Mouse (Mus musculus) bone marrow macrophage, adult 2 months (primary cell): ENCODE data around the gene Calcb.

Experiments
- CTCF ChIP-seq: IDR thresholded peaks from 2 replicates; pipeline ENCODE4 v1.5.1; 2012; ENCODE audit warnings: low read depth, mild to moderate bottlenecking, low read length, moderate library complexity
- POLR2A ChIP-seq: IDR thresholded peaks from 2 replicates; pipeline ENCODE4 v1.6.1; 2012; ENCODE audit warnings: mild to moderate bottlenecking, low read depth, low read length, borderline replicate concordance

DNA sequence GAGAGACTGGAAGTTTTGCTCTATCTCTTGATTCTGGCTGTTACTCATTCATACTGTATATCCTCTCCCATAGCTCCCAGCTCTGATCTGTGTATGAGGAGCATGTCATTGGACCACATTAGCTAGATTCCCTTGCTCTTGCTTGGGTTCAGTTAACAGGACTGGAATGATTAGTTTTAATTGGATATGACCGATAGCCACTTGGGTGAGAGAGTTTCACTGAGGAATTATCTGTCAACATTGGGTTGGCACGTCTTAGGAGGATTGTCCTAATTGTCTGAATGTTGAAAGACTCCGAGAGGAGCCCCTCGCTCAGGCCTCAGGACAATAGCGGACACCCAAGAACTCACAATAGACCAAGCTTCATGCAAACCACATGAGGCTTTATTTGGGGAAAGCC lies 17.8 kb downstream of the Calcb start:
- TF ChIP-seq POLR2A: no peak
- TF ChIP-seq CTCF: no peak
